In the genomic region with DNA sequence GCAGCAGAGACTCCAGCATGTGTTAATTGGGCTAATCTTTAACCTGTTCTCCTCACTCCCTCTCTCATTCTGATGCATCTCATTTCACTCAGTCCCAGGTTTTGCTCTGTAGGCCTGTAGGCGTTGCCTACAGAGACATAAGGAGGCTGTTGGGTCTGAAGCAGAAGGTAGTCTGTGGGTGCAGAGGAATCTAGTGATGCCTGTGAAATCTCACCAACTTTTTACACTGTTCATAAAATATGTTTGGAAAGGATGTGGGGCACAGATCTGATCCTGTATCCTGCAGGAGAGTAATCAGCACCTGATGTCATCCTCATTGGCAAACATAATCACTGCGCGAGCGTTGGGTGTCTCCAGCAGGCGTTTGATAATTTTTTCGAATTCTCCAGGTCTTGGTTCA, we compare ENCODE assay signal across 21 mouse cellular contexts.
A peak's percentile ranks its signal among the peaks of the same experiment; 100 is the strongest.
DNase-seq lines count a peak whose midpoint lies in the region; ATAC-seq and TF ChIP-seq lines count a peak whose summit lies in the region.
"Had no signal": no experiment of that assay in that cellular context is flagged by ENCODE, and none has a peak within 500 bp of the region (broad histone marks: within the 10 kb centered on the region; RNA-seq: fewer than 3 reads in every experiment).

No protein-coding gene starts in this region.

- no peak overlapping the region for H3K27ac ChIP-seq in forebrain, postnatal 0 days (ENCODE audit: low read depth, low read length)
- H3K27ac ChIP-seq: embryonic facial prominence, embryonic 12.5 days; heart, adult 2 months; heart, embryonic 13.5 days; hindbrain, embryonic 12.5 days; kidney, embryonic 15.5 days; neural tube, embryonic 12.5 days had no signal

- H3K4me2 ChIP-seq in forebrain, postnatal 0 days (ENCODE audit: low read depth): no peak overlapping the region
- H3K4me2 ChIP-seq: embryonic facial prominence, embryonic 12.5 days; heart, embryonic 13.5 days; hindbrain, embryonic 12.5 days; kidney, embryonic 15.5 days; neural tube, embryonic 12.5 days had no signal

- peak; percentile 15 for DNase-seq in layer of hippocampus, adult 11-12 months (ENCODE audit: low spot score)
- no peak for DNase-seq in layer of hippocampus, postnatal 10 days (ENCODE audit: low spot score in 2 of 2)
- peak; percentile 33 to 44 for DNase-seq in right cerebral cortex, adult 2 months (ENCODE audit: low spot score in 2 of 2)
- no peak for DNase-seq in right cerebral cortex, postnatal 4 days
- peak; percentile 6 to 9 for DNase-seq in left cerebral cortex, postnatal 14 days (ENCODE audit: low spot score in 2 of 2)
- DNase-seq in heart, adult 18-20 months: no peak
- DNase-seq in forebrain, postnatal 0 days: no peak
- DNase-seq: cerebellum, adult 11-12 months; cerebellum, postnatal 10 days; gastrocnemius, postnatal 25 days; heart, adult 2 months; kidney, postnatal 4 days; lung, postnatal 4 days; midbrain, embryonic 14.5 days; spleen, adult 18-20 months had no signal

- no peak overlapping the region for H3K9ac ChIP-seq in forebrain, postnatal 0 days
- H3K9ac ChIP-seq: embryonic facial prominence, embryonic 12.5 days; heart, embryonic 13.5 days; hindbrain, embryonic 12.5 days; kidney, embryonic 15.5 days; neural tube, embryonic 12.5 days had no signal

- no peaks in the 10 kb centered on the region for H3K4me1 ChIP-seq in forebrain, postnatal 0 days (ENCODE audit: insufficient read depth)
- H3K4me1 ChIP-seq: embryonic facial prominence, embryonic 12.5 days; heart, embryonic 13.5 days; hindbrain, embryonic 12.5 days; kidney, embryonic 15.5 days; neural tube, embryonic 12.5 days had no signal

- TF ChIP-seq CTCF in forebrain, postnatal 0 days (IDR thresholded peaks at IDR 0.05; ENCODE audit: low read depth): no peak

- H3K9me3 ChIP-seq in forebrain, postnatal 0 days (ENCODE audit: low read length): no peaks in the 10 kb centered on the region
- H3K9me3 ChIP-seq: embryonic facial prominence, embryonic 12.5 days; heart, embryonic 13.5 days; hindbrain, embryonic 12.5 days; kidney, embryonic 15.5 days; neural tube, embryonic 12.5 days had no signal

- no peak for ATAC-seq in forebrain, postnatal 0 days
- ATAC-seq: intestine, postnatal 0 days had no signal

- H3K4me3 ChIP-seq in forebrain, postnatal 0 days (ENCODE audit: low read depth, low read length): no peak overlapping the region
- H3K4me3 ChIP-seq: embryonic facial prominence, embryonic 12.5 days; heart, adult 2 months; heart, embryonic 13.5 days; hindbrain, embryonic 12.5 days; kidney, embryonic 15.5 days; neural tube, embryonic 12.5 days had no signal

- WGBS in forebrain, postnatal 0 days: 83% methylated on average over 6 of the region's 6 CpGs

- H3K27me3 ChIP-seq in forebrain, postnatal 0 days (ENCODE audit: insufficient read depth, low read length): no peaks in the 10 kb centered on the region
- H3K27me3 ChIP-seq: embryonic facial prominence, embryonic 12.5 days; heart, embryonic 13.5 days; hindbrain, embryonic 12.5 days; kidney, embryonic 15.5 days; neural tube, embryonic 12.5 days had no signal

- H3K36me3 ChIP-seq in forebrain, postnatal 0 days (ENCODE audit: insufficient read depth): no peaks in the 10 kb centered on the region
- H3K36me3 ChIP-seq: embryonic facial prominence, embryonic 12.5 days; heart, embryonic 13.5 days; hindbrain, embryonic 12.5 days; kidney, embryonic 15.5 days; neural tube, embryonic 12.5 days had no signal

- intact Hi-C loops in left cerebral cortex, postnatal 14 days (cut with DNase I): no loop called here

Comparison
In these comparisons a context has a peak if more than half of its experiments do, and no peak if none do; other contexts are left out.
1. DNase-seq: peak in layer of hippocampus, adult 11-12 months (single experiment), right cerebral cortex, adult 2 months (2 of 2) and left cerebral cortex, postnatal 14 days (2 of 2); none in layer of hippocampus, postnatal 10 days (0 of 2), right cerebral cortex, postnatal 4 days (single experiment), heart, adult 18-20 months (0 of 2) and forebrain, postnatal 0 days (single experiment).